Mouse (Mus musculus) CH12.LX (cell line): ENCODE results near the gene Adora2b.

Experiments
- CTCF ChIP-seq, 2 experiments: IDR thresholded peaks in 1 of 2; conservative IDR thresholded peaks in 1 of 2; 2 replicates each; pipeline ENCODE4 v1.5.1; 2011 to 2012; ENCODE audit warnings: low read depth in 2 of 2, low read length in 2 of 2, improper control_type of control experiment in 1 of 2, inconsistent platforms in 1 of 2, mild to moderate bottlenecking in 1 of 2, moderate library complexity in 1 of 2
- EP300 ChIP-seq: IDR thresholded peaks from 2 replicates; pipeline ENCODE4 v1.6.1; 2011; ENCODE audit warnings: low read length, improper control_type of control experiment
- JUND ChIP-seq: conservative IDR thresholded peaks from 2 replicates; pipeline ENCODE4 v1.6.1; 2011; ENCODE audit warnings: low read depth, low read length, improper control_type of control experiment
- MAX ChIP-seq: IDR thresholded peaks from 2 replicates; pipeline ENCODE4 v1.6.1; 2011; ENCODE audit warnings: low read length, improper control_type of control experiment
- POLR2A ChIP-seq: IDR thresholded peaks from 2 replicates; pipeline ENCODE4 v1.6.1; 2011; ENCODE audit warnings: low read depth, mild to moderate bottlenecking, improper control_type of control experiment, low read length
- TBP ChIP-seq: conservative IDR thresholded peaks from 2 replicates; pipeline ENCODE4 v1.6.1; 2011; ENCODE audit warnings: low read depth, low read length, improper control_type of control experiment
- USF1 ChIP-seq: IDR thresholded peaks from 2 replicates; pipeline ENCODE4 v1.6.1; 2014; ENCODE audit warnings: low read depth, mild to moderate bottlenecking, inconsistent platforms, low read length, improper control_type of control experiment

- TF ChIP-seq CTCF (conservative IDR thresholded peaks at IDR 0.05 in 1 of 2, IDR thresholded peaks at IDR 0.05 in 1 of 2; ENCODE audit: low read depth in 2 of 2, low read length in 2 of 2) (no peak), POLR2A (0 out of 2 replicates have a peak, but pooled peaks have one; percentile 23), EP300 (peak; percentile 95), JUND (no peak; the same call in none of the 2 replicates), TBP (no peak), USF1 (no peak), MAX (peak; percentile 54; the same call in 1 of the 2 replicates)
These were observed 36.2 kb downstream of the Adora2b start for GRCm38 (mm10) chr11:62285020-62285419.
